Mouse (Mus musculus) liver, adult 2 months (tissue): ENCODE data around the gene Nubpl. TPM values are rescaled to one million over a fixed set of nuclear protein-coding genes. Genes with fewer than 3 reads are reported as not detected.
A peak's percentile ranks its signal among the peaks of the same experiment; 100 is the strongest.

Experiments
- DNase-seq: peaks from one replicate; pipeline ENCODE4 v3.0.0-alpha.2; 2011; ENCODE audit warnings: low read depth, low spot score; ENCODE audit errors: extremely low read depth
- H3K27ac ChIP-seq: fragments of 200-500 bp; replicated peaks from 2 replicates; pipeline ENCODE4 v1.5.1; 2012; ENCODE audit warnings: low read depth, mild to moderate bottlenecking, control low read depth, inconsistent platforms, low read length; ENCODE audit not compliant: insufficient read depth
- H3K27me3 ChIP-seq: fragments of 200-500 bp; 2 replicates; pipeline ENCODE4 v1.6.1; 2012; ENCODE audit warnings: mild to moderate bottlenecking, moderate library complexity, low read length, inconsistent platforms; ENCODE audit not compliant: control insufficient read depth, insufficient read depth
- H3K36me3 ChIP-seq: fragments of 200-500 bp; 2 replicates; pipeline ENCODE4 v1.6.1; 2012; ENCODE audit warnings: low read length, inconsistent platforms; ENCODE audit not compliant: control insufficient read depth, insufficient read depth
- H3K4me1 ChIP-seq: fragments of 200-500 bp; 2 replicates; pipeline ENCODE4 v1.6.1; 2011; ENCODE audit warnings: low read length; ENCODE audit not compliant: control insufficient read depth, insufficient read depth
- H3K4me3 ChIP-seq: fragments of 200-500 bp; 2 replicates; pipeline ENCODE4 v1.5.1; 2011; ENCODE audit warnings: low read depth, mild to moderate bottlenecking, control low read depth, low read length, moderate library complexity; ENCODE audit not compliant: insufficient read depth
- H3K79me2 ChIP-seq: fragments of 200-500 bp; 2 replicates; pipeline ENCODE4 v1.6.1; 2012; ENCODE audit warnings: inconsistent platforms, mild to moderate bottlenecking, low read length, moderate library complexity; ENCODE audit not compliant: control insufficient read depth, insufficient read depth
- H3K9ac ChIP-seq: fragments of 200-500 bp; 2 replicates; pipeline ENCODE4 v1.6.1; 2012; ENCODE audit warnings: low read depth, mild to moderate bottlenecking, control low read depth, inconsistent platforms, low read length
- CTCF ChIP-seq: fragments of 200-500 bp; IDR thresholded peaks from 2 replicates; pipeline ENCODE4 v1.5.1; 2011; ENCODE audit warnings: low read depth, low read length, control low read depth
- POLR2A ChIP-seq: fragments of 200-500 bp; IDR thresholded peaks from 2 replicates; pipeline ENCODE4 v1.6.1; 2011; ENCODE audit warnings: low read length, control low read depth; ENCODE audit not compliant: insufficient read depth; ENCODE audit errors: extremely low read depth
- WGBS: fragments of 180-500 bp; shearing (Covaris S2); methylation state at CpG from one replicate; pipeline ENCODE4 v1.1.7; 2018; 5-methylcytosine and 5-hydroxymethylcytosine counted together
- polyA plus RNA-seq: library from polyadenylated mRNA; depleted of rRNA; stranded (reverse); fragments of >200 nt; gene quantifications from 2 replicates; pipeline ENCODE4 v1.2.3, GENCODE M21; 2012
- total RNA-seq: library from RNA; depleted of rRNA; stranded (reverse); fragments of >200 nt; gene quantifications from 2 replicates; pipeline ENCODE4 v1.2.3, GENCODE M21; 2014

Nubpl gene
- total and polyA plus RNA-seq, 2 experiments, result 7.7 to 8.2 TPM

- H3K27ac ChIP-seq, result no peak overlapping the region
- no peaks in the 10 kb centered on the region for H3K27me3 ChIP-seq
- 75% methylated on average over 6 of the region's 6 CpGs for WGBS
Observed at GRCm38 (mm10) chr12:52317635-52318034, 220.1 kb downstream of the Nubpl start.

DNA sequence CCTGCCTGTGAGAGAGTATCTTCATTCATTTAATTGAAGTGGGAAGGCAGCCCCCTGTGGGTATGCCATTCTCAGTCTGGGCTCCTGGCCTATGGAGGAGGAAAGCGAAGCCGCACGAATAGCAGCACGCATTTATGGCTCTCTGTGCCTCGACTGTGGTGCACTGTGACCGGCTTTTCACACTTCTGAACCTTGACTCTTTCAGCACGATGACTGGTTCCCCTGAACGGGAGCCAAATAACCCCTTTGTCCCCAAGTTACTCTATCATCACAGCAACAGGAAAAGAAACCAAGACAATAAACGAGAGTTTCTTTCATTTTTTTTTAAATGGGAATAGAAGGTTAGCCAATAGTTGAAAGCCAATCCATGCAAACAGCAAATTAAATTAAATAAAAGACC lies 220.9 kb downstream of the Nubpl start:
- Histone ChIP-seq H3K4me1 (peaks cover 8% of the 10 kb centered on the region), H3K79me2 (no peaks in the 10 kb centered on the region), H3K4me3 (no peak overlapping the region), H3K36me3 (no peaks in the 10 kb centered on the region), H3K27me3 (no peaks in the 10 kb centered on the region), H3K9ac (no peak overlapping the region), H3K27ac (no peak overlapping the region)
- peak; percentile 79 for DNase-seq
- TF ChIP-seq CTCF (no peak), POLR2A (no peak)
- WGBS, result 44% methylated on average over 9 of the region's 9 CpGs

More at GRCm38 (mm10) chr12:52317635-52318034, 220.1 kb downstream of the Nubpl start:
- Histone ChIP-seq H3K4me3 (no peak overlapping the region), H3K79me2 (no peaks in the 10 kb centered on the region), H3K4me1 (peaks cover 8% of the 10 kb centered on the region), H3K9ac (no peak overlapping the region), H3K36me3 (no peaks in the 10 kb centered on the region)
- DNase-seq, result no peak
- TF ChIP-seq CTCF, result no peak
- no peak for TF ChIP-seq POLR2A

- TF ChIP-seq POLR2A (no peak), CTCF (no peak)
- H3K4me3 ChIP-seq, result no peak overlapping the region
- no peaks in the 10 kb centered on the region for H3K36me3 ChIP-seq
- peaks cover 5% of the 10 kb centered on the region for H3K4me1 ChIP-seq
- no peaks in the 10 kb centered on the region for H3K27me3 ChIP-seq
- no peaks in the 10 kb centered on the region for H3K79me2 ChIP-seq
- H3K9ac ChIP-seq, result no peak overlapping the region
- H3K27ac ChIP-seq, result no peak overlapping the region
- WGBS, result 45% methylated on average over 6 of the region's 6 CpGs
- peak; percentile 85 for DNase-seq
Observed at GRCm38 (mm10) chr12:52319156-52319555, 221.6 kb downstream of the Nubpl start.

DNA sequence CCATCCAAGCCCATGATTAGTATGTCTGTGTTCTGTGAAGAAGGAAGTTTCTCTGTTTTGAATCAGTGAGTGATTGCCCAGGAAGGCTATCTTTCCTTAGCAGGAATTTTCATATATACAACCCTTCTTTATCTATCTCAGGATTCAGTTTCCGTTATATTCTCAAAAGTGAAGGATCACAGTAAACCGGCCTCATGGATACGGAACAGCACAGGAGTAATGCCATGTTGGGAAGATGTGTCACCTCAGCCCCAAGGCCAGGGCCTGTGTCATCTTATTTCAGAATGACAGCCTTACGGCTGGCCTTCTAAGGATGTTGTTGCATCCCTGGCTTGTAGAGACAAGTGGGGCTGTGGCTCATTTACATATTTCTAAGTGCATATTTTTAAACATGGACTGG lies 231.0 kb downstream of the Nubpl start:
- DNase-seq, result no peak
- WGBS, result 82% methylated on average over 4 of the region's 4 CpGs

GRCm38 (mm10) chr12:52335142-52335765 lies 237.7 kb downstream of the Nubpl start:
- Histone ChIP-seq H3K36me3 (no peaks in the 10 kb centered on the region), H3K79me2 (no peaks in the 10 kb centered on the region), H3K4me1 (no peaks in the 10 kb centered on the region), H3K27me3 (no peaks in the 10 kb centered on the region), H3K9ac (no peak overlapping the region), H3K4me3 (no peak overlapping the region), H3K27ac (no peak overlapping the region)
- 94% methylated on average over 11 of the region's 11 CpGs for WGBS
- DNase-seq, result no peak
- TF ChIP-seq POLR2A, result no peak
- no peak for TF ChIP-seq CTCF

More for the DNA sequence above, 231.0 kb downstream of the Nubpl start:
- Histone ChIP-seq H3K27me3 (no peaks in the 10 kb centered on the region), H3K79me2 (no peaks in the 10 kb centered on the region), H3K4me3 (no peak overlapping the region), H3K27ac (no peak overlapping the region), H3K4me1 (no peaks in the 10 kb centered on the region), H3K36me3 (no peaks in the 10 kb centered on the region), H3K9ac (no peak overlapping the region)
- TF ChIP-seq POLR2A, result no peak
- no peak for TF ChIP-seq CTCF

- H3K9ac ChIP-seq, result no peak overlapping the region
- WGBS, result 69% methylated on average over 2 of the region's 2 CpGs
- no peak overlapping the region for H3K27ac ChIP-seq
- no peaks in the 10 kb centered on the region for H3K4me1 ChIP-seq
- H3K79me2 ChIP-seq, result no peaks in the 10 kb centered on the region
- DNase-seq, result no peak
- H3K4me3 ChIP-seq, result no peak overlapping the region
- TF ChIP-seq POLR2A (no peak), CTCF (no peak)
- no peaks in the 10 kb centered on the region for H3K27me3 ChIP-seq
- no peaks in the 10 kb centered on the region for H3K36me3 ChIP-seq
Observed at GRCm38 (mm10) chr12:52338136-52338753, 240.7 kb downstream of the Nubpl start.
